Mouse (Mus musculus) 3T3-L1 (cell line): Measurements from ENCODE around the gene Chrna5.

Experiments
- DNase-seq: peaks from one replicate; pipeline ENCODE4 v3.0.0-alpha.2; 2015; ENCODE audit warnings: low read depth, low spot score

The Chrna5 gene

DNA sequence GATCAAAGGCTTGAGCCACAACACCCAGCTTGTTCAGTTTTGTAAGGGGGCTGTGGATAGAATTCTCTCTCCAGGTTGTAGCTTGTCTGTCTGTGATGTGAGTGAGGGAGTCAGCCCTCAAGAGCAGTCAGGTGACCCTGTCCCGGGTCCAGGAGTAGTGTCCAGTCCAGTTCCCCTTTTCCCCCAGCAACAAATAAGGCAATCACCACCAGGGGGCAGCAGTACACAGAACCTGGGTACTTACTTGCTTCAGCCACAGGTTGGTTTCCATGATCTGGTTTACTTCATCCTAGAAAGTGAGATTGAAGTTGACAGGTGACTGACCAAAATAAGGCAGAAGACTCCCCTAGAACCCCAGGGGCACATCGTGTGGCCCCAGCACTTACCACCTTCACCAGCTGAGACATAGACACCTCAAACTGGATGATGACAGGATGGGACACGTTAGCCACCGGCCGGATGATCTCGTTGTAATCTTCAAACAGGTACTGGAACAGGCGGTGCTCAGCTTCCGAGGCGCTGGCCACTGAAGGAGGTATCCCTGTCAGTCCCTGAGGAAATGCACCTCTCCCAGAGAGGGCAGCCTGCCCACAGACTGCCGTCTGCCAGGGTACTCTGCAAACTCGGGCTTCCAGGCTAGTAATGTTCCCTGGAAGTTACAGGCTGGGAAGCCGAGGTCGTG is 43.4 kb downstream of the Chrna5 start:
- peak; percentile 85 for DNase-seq

DNA sequence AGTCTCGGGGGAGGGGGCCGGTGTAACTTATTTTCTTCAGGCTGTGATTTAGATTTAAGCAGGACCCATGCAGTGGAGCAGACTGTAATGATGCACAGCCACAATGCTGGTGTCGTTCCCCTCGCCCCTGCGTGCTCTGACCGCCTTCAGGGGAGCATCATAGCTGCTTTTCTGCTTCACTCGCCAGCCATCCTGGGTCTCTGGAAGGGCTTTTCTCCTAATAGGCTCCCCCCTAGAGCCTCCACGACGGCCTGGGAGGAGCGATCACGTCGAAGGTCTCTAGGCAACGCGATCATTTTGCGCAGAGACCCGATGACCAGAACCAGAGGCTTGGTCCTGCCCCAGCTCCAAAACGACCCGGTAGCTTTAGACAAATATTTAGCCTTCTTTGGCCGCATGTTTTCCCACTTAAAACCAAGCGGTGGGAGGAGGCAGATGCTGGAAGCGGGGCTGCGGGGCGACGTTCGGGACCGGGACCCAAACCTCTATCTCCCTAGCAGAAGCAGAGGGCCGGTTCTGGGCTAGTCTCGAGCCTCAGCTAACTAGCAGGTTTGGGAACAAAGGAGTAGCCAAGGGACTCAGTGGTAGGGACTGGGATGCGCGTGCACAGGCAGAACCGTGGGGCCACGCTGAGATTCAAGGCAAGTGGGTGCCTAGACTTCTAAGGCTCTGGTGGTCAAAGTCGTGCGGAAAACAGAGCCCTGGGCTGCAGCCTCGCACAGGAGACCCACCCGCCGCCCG is 45.0 kb downstream of the Chrna5 start:
- no peak for DNase-seq

DNA sequence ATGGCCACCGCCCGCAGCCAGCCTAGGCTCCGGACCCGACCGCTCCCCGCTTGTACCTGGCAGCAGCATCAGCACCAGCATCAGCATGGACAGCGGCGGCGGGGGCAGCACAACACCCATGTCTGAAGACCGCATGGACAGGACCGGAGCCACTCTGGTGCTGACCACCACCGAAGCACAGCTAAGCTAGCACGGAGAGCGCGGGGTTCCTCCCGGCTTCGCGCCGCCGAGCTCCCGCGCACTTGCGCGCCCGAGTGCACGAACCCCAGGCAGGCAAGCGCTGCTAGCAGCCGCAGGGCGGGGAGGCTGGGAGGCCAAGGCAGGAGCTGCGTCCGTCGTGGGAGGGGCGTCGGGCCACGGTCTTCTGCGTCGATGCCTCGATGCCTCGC is 45.6 kb downstream of the Chrna5 start, which contains the start of gene Chrna3:
Gene Chrna3 (minus strand): TSS at position 288 of the 389 bp plus-strand sequence.
- no peak for DNase-seq

DNA sequence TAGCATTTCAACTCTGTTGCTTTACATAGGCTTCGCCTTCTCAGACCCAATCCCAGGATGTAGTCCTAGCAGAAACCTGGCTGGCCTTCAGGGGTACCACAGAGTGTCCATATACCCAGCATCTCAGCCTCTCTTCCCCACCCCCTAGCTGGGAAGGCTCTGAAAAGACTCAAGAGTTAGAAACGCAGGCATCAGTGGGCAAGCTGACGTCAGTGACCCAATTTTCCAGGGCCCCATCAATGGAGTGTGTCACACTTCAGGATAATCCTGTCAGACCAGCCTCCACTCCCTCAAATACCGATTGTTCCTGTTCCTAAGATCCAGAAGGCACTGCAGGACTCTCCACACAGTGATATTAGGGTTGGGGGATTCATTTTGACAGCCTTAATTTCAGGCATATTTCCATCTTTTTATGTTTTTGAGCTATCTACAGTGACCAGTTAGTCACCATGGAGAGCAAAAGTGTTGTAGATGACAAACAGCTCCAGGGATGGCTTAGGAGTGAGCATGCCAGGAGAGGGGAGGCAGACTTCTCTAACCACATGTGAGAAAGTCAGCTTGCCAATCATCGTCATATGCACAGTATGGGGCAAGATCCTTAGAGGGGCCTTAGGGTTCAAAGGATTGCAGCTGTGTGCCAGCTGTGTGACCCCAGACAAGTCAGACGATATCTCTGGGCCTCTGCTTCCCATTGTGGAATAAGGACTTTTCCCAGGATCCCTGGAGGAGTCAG is 50.9 kb downstream of the Chrna5 start:
- no peak for DNase-seq

DNA sequence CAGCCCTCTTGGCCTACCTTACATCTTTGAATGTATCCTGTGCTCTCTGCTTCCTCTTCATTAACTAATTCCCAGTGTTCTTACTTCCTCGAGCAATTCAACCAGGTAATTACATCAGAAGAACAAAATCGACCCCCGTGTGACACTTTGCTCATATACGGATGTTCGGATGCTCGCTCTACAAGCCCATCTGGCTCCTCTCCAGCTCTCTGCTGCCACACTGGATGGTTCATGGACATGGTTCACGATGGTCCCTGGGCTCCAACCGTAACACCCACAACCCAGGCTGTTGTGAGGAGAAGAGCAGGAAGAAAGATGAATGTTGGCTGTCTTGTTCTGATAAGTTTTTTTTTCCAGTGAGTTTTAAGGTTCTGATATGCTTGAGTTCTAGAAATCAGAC is 58.3 kb downstream of the Chrna5 start:
- DNase-seq, result no peak

DNA sequence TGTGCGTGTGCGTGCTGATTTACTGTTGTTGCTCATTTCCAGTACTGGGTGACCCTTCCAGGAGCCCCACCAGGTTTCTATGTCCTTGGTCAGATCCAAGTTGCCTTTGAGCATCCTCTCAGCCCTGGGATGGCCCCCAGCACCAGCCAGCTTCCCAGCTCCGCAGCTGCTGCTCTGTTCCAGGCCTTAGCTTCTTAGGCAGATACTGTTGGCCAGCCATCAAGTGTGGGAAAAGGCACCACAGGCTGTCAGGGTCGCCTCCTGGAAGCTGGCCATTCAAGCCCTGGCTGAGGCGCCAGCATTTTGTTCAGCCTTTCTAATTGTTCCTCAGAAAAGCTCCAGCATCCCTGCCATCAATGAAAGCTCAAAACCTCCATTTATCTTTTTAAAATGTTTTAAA is 59.3 kb downstream of the Chrna5 start:
- no peak for DNase-seq

DNA sequence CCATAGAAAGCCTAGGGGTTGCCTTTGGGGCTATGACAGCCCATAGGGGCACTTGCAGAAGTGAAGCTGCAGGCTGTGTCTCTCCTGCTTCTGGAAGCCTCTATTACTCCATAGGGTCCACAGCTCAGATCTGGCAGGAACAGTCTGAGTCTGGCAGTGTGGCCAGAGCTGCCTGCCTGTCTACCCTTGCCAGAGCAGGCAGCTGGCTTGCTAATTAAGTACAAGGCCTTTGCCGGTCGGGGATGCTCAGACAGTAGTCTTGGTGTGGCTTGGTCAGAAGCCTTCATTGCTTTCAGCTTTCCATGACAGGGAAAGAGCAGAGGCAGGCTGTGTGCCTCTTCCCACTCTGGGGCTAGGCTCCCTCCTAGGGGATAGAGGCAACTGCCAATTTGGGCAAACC is 60.7 kb downstream of the Chrna5 start:
- DNase-seq, result no peak

DNA sequence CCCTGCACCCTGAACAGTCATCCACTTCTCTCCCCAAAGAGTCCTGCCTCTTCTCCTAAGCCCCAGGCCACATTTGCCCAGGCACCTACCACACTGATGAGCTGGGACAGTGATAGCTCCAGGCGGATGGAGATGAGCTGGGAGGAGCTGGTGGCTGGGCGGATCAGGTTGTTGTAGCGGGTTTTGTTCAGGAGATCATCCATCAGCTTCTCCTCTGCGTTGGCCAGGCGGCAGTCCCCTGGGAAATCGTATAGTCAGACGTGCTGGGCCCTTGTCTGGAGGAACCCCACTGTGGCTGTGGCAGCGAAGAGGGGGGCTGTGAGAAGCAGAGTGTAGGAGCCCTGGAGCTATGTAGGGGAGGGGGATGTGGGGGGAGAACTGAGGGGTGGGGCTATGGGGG is 63.0 kb downstream of the Chrna5 start:
- no peak for DNase-seq

DNA sequence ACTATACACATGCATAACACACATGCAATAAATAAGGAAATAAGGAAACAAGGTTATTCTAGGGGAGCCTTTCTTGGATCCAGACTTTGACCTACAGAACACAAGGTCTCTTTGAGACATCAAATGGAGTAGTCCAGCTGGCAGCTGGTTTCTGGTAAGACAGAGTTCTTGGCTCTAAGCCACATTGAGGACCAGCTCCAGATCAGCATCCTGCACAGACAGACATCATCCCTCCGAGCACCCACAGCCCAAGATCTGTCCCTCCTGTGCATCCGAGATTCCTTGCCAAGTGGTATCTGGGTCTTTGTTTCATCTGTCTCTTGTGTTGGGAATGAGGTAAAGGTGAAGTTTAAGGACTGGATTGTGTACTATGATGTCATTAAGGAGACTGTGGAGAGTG is 64.3 kb downstream of the Chrna5 start:
- no peak for DNase-seq

DNA sequence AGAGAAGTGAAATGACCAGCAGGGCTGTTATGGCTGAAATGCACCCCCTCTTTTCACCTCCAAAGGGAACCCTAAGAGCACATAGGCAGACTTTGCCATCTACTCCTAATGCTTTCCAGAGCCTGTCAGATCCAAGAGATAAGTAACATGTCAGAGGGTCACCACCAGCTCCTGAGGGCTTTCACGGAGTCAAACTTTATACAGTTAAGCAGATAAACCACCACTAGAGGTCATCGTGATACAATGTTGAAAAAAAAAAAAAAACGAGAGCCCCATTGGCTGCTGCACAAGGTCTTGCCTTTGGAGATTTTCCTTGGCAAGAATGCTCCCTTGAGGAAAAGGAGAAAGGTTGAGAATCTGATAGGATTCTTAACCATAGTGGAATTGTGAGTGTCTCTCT is 66.1 kb downstream of the Chrna5 start:
- DNase-seq, result peak; percentile 59

DNA sequence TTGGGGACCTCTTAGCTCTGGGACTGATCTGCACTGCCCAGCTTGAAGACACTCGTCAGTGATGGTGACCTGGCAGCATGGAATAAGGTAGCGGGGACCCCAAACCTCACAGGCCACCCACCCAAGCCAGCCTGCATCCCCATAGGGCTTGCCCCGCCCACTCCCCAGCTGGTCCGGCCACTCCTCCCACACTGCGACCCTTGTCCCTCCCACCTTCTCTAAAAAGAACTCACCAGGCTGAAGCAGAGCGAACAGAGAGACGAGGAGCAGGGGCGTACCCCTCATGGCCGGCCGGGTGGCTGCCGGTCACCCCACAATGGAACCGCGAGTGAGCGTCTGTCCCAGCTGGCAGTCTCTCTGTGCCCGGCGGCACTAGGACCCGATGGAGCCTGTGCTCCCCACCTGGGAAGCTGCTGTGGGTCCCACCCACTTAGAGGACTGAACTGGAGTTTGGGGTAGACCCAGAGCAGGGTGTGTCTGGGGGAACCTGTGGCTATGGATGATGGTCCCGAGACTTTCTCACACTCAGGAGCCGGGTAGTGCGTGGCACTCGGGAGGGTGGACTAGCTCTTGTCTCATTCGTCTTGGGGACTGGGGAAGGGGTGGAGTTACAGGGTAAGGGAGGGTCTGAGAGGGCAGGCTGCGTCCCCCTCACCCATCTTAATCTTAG is 67.7 kb downstream of the Chrna5 start, which contains the start of gene Chrnb4:
Gene Chrnb4 (minus strand): TSS at position 569 of the 670 bp plus-strand sequence.
- DNase-seq, result no peak

DNA sequence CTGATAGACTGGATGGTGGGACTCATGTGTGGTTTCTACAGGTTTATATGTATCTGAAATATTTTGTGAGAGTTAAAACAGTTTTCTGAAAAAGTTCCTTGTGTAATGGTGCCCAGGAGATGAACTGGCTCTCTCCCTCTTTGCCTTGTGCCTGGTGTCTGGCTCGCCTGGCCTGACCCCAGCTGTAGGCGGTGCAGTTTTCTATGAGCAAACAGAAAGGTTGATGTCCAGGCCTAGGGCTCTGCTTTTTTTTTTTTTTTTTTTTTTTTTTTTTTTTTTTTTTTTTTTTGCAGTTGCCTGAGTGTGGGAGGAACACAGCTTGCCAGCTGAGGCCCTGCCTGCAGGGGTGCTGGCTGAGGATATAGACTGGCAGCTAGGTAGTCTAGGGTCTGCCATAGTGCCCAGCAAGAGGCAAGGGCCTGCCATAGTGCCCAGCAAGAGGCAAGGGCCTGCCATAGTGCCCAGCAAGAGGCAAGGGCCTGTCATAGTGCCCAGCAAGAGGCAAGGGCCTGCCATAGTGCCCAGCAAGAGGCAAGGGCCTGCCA is 74.8 kb downstream of the Chrna5 start:
- no peak for DNase-seq
